Mouse (Mus musculus): ENCODE data around the gene Folr2.

Folr2 gene

GRCm38 (mm10) chr7:101857094-101857493 is at the start of gene Folr2:
Folr2 (minus strand) TSS chr7:101857194.
- in situ Hi-C loops (cut with MseI, MboI), result loop anchor here in 1 of 2 experiments (5.0 kb wide), 1 partner anchor 35 kb away; no protein-coding TSS in a partner anchor

GRCm38 (mm10) chr7:101906696-101907095 is 49.7 kb upstream of the Folr2 start:
- in situ Hi-C loops (cut with MseI, MboI), result no loop called here

- in situ Hi-C loops (cut with MseI, MboI), result no loop called here
These were observed 49.3 kb upstream of the Folr2 start, which contains the start of gene Tomt for GRCm38 (mm10) chr7:101906287-101906681. Tomt (minus strand) TSS chr7:101906359.

GRCm38 (mm10) chr7:101905561-101906286 is 48.7 kb upstream of the Folr2 start, which contains the start of gene Lamtor1:
Lamtor1 (plus strand) TSS chr7:101905904.
- in situ Hi-C loops (cut with MseI, MboI), result no loop called here

- in situ Hi-C loops (cut with MseI, MboI), result no loop called here
These were observed 45.9 kb upstream of the Folr2 start for GRCm38 (mm10) chr7:101902846-101903245.

GRCm38 (mm10) chr7:101901969-101902368 is 45.0 kb upstream of the Folr2 start:
- in situ Hi-C loops (cut with MseI, MboI), result no loop called here

- in situ Hi-C loops (cut with MseI, MboI), result no loop called here
These were observed 43.5 kb upstream of the Folr2 start for GRCm38 (mm10) chr7:101900331-101901097.

- in situ Hi-C loops (cut with MseI, MboI), result no loop called here
These were observed 39.4 kb upstream of the Folr2 start for GRCm38 (mm10) chr7:101896104-101897066.

- in situ Hi-C loops (cut with MseI, MboI), result no loop called here
These were observed 38.7 kb upstream of the Folr2 start for GRCm38 (mm10) chr7:101895695-101896094.

GRCm38 (mm10) chr7:101888460-101888859 is 31.5 kb upstream of the Folr2 start:
- in situ Hi-C loops (cut with MseI, MboI), result no loop called here

- in situ Hi-C loops (cut with MseI, MboI), result no loop called here
These were observed 29.3 kb upstream of the Folr2 start for GRCm38 (mm10) chr7:101886274-101886673.

- in situ Hi-C loops (cut with MseI, MboI), result no loop called here
These were observed 27.2 kb upstream of the Folr2 start for GRCm38 (mm10) chr7:101884160-101884559.

- in situ Hi-C loops (cut with MseI, MboI), result no loop called here
These were observed 25.6 kb upstream of the Folr2 start for GRCm38 (mm10) chr7:101882413-101883154.

- in situ Hi-C loops (cut with MseI, MboI), result no loop called here
These were observed 23.9 kb upstream of the Folr2 start for GRCm38 (mm10) chr7:101880855-101881254.

GRCm38 (mm10) chr7:101875978-101876377 is 19.0 kb upstream of the Folr2 start:
- in situ Hi-C loops (cut with MseI, MboI), result no loop called here

- in situ Hi-C loops (cut with MseI, MboI), result no loop called here
These were observed 14.3 kb upstream of the Folr2 start for GRCm38 (mm10) chr7:101871296-101871695.

- in situ Hi-C loops (cut with MseI, MboI), result no loop called here
These were observed 13.6 kb upstream of the Folr2 start, which contains the start of gene Folr1 for GRCm38 (mm10) chr7:101870629-101871028. Folr1 (minus strand) TSS chr7:101870788.

GRCm38 (mm10) chr7:101869163-101869500 is 12.1 kb upstream of the Folr2 start:
- in situ Hi-C loops (cut with MseI, MboI), result no loop called here

GRCm38 (mm10) chr7:101868241-101869162 is 11.5 kb upstream of the Folr2 start:
- in situ Hi-C loops (cut with MseI, MboI), result no loop called here

GRCm38 (mm10) chr7:101867482-101867881 is 10.5 kb upstream of the Folr2 start:
- in situ Hi-C loops (cut with MseI, MboI), result no loop called here
